Mouse (Mus musculus): ENCODE data around the gene Ipmk.
"Not testable (repeated sequence)": the region's sequence is repeated elsewhere in the genome, so short reads cannot be mapped to it uniquely, and the experiment has no call there.

Gene Ipmk

GRCm38 (mm10) chr10:71409948-71410347, 62.4 kb downstream of the Ipmk start:
- no peak for ATAC-seq (ENCODE audit: insufficient number of reproducible peaks, low FRiP score, low TSS enrichment)

GRCm38 (mm10) chr10:71413401-71413800, 65.8 kb downstream of the Ipmk start:
- no peak for ATAC-seq (ENCODE audit: insufficient number of reproducible peaks, low FRiP score, low TSS enrichment)

GRCm38 (mm10) chr10:71421531-71421930, 74.0 kb downstream of the Ipmk start:
- no peak for ATAC-seq (ENCODE audit: insufficient number of reproducible peaks, low FRiP score, low TSS enrichment)

- peak; percentile 31; the same call in 1 of the 2 replicates for ATAC-seq (ENCODE audit: insufficient number of reproducible peaks, low FRiP score, low TSS enrichment)
Observed at GRCm38 (mm10) chr10:71422047-71423037, 74.8 kb downstream of the Ipmk start.

- ATAC-seq (ENCODE audit: insufficient number of reproducible peaks, low FRiP score, low TSS enrichment), result no peak
Observed at GRCm38 (mm10) chr10:71426740-71427139, 79.2 kb downstream of the Ipmk start.

GRCm38 (mm10) chr10:71427381-71427780, 79.8 kb downstream of the Ipmk start:
- no peak for ATAC-seq (ENCODE audit: insufficient number of reproducible peaks, low FRiP score, low TSS enrichment)

- no peak for ATAC-seq (ENCODE audit: insufficient number of reproducible peaks, low FRiP score, low TSS enrichment)
Observed at GRCm38 (mm10) chr10:71428246-71428864, 80.8 kb downstream of the Ipmk start.

GRCm38 (mm10) chr10:71430661-71431060, 83.1 kb downstream of the Ipmk start:
- no peak for ATAC-seq (ENCODE audit: insufficient number of reproducible peaks, low FRiP score, low TSS enrichment)

- ATAC-seq (ENCODE audit: insufficient number of reproducible peaks, low FRiP score, low TSS enrichment), result no peak
Observed at GRCm38 (mm10) chr10:71443086-71443485, 95.5 kb downstream of the Ipmk start.

- ATAC-seq (ENCODE audit: insufficient number of reproducible peaks, low FRiP score, low TSS enrichment), result no peak
Observed at GRCm38 (mm10) chr10:71447661-71448060, 100.1 kb downstream of the Ipmk start.

GRCm38 (mm10) chr10:71448284-71448683, 100.7 kb downstream of the Ipmk start:
- ATAC-seq (ENCODE audit: insufficient number of reproducible peaks, low FRiP score, low TSS enrichment), result no peak

- no peak for ATAC-seq (ENCODE audit: insufficient number of reproducible peaks, low FRiP score, low TSS enrichment)
Observed at GRCm38 (mm10) chr10:71455355-71455754, 107.8 kb downstream of the Ipmk start.

- not testable (repeated sequence) for ATAC-seq (ENCODE audit: insufficient number of reproducible peaks, low FRiP score, low TSS enrichment)
Observed at GRCm38 (mm10) chr10:71462371-71462770, 114.8 kb downstream of the Ipmk start.

- no peak for ATAC-seq (ENCODE audit: insufficient number of reproducible peaks, low FRiP score, low TSS enrichment)
Observed at GRCm38 (mm10) chr10:71464417-71464816, 116.9 kb downstream of the Ipmk start.

- ATAC-seq (ENCODE audit: insufficient number of reproducible peaks, low FRiP score, low TSS enrichment), result no peak
Observed at GRCm38 (mm10) chr10:71468315-71468714, 120.8 kb downstream of the Ipmk start.

GRCm38 (mm10) chr10:71469751-71470150, 122.2 kb downstream of the Ipmk start:
- ATAC-seq (ENCODE audit: insufficient number of reproducible peaks, low FRiP score, low TSS enrichment), result no peak

- ATAC-seq (ENCODE audit: insufficient number of reproducible peaks, low FRiP score, low TSS enrichment), result no peak
Observed at GRCm38 (mm10) chr10:71472033-71472432, 124.5 kb downstream of the Ipmk start.

GRCm38 (mm10) chr10:71473590-71473989, 126.0 kb downstream of the Ipmk start:
- no peak for ATAC-seq (ENCODE audit: insufficient number of reproducible peaks, low FRiP score, low TSS enrichment)

- ATAC-seq (ENCODE audit: insufficient number of reproducible peaks, low FRiP score, low TSS enrichment), result peak; percentile 85
Observed at GRCm38 (mm10) chr10:71476471-71477080, 129.0 kb downstream of the Ipmk start.

- no peak for ATAC-seq (ENCODE audit: insufficient number of reproducible peaks, low FRiP score, low TSS enrichment)
Observed at GRCm38 (mm10) chr10:71477147-71477546, 129.6 kb downstream of the Ipmk start.

GRCm38 (mm10) chr10:71479700-71480325, 132.2 kb downstream of the Ipmk start:
- no peak for ATAC-seq (ENCODE audit: insufficient number of reproducible peaks, low FRiP score, low TSS enrichment)
